Mouse (Mus musculus) MEL (cell line): ENCODE results near the gene Syt2. TPM values are rescaled to one million over a fixed set of nuclear protein-coding genes. Genes with fewer than 3 reads are reported as not detected.

Experiments used
- DNase-seq: peaks from one replicate; pipeline ENCODE4 v3.0.0; 2011; ENCODE audit warnings: low read depth, low spot score
- H3K27ac ChIP-seq: 2 replicates; pipeline ENCODE4 v1.5.1; 2012; ENCODE audit warnings: low read depth, mild to moderate bottlenecking, control low read depth, low read length, moderate library complexity; ENCODE audit not compliant: control insufficient read depth
- H3K27me3 ChIP-seq, 2 experiments: fragments of 150-350 bp in 1 of 2; sonication (generic) in 1 of 2; 2 replicates each; pipeline ENCODE4 v1.6.1; 2012; ENCODE audit warnings: low read length in 2 of 2, mild to moderate bottlenecking in 2 of 2, improper control_type of control experiment in 1 of 2, moderate library complexity in 1 of 2; ENCODE audit not compliant: insufficient read depth in 2 of 2, control insufficient read depth in 1 of 2
- H3K36me3 ChIP-seq, 2 experiments: 2 replicates each; pipeline ENCODE4 v1.6.1; 2012 to 2014; ENCODE audit warnings: low read length in 2 of 2, improper control_type of control experiment in 1 of 2, inconsistent platforms in 1 of 2, mild to moderate bottlenecking in 1 of 2; ENCODE audit not compliant: insufficient read depth in 2 of 2, control insufficient read depth in 1 of 2
- H3K4me1 ChIP-seq, 2 experiments: fragments of 150-350 bp in 1 of 2; sonication (generic) in 1 of 2; 2 replicates each; pipeline ENCODE4 v1.6.1; 2012; ENCODE audit warnings: low read length in 2 of 2, improper control_type of control experiment in 1 of 2, mild to moderate bottlenecking in 1 of 2; ENCODE audit not compliant: insufficient read depth in 2 of 2, control insufficient read depth in 1 of 2
- H3K4me3 ChIP-seq, 2 experiments: fragments of 150-350 bp in 1 of 2; sonication (generic) in 1 of 2; 2 replicates each; pipeline ENCODE4 v1.5.1; 2012; ENCODE audit warnings: low read depth in 2 of 2, low read length in 2 of 2, mild to moderate bottlenecking in 2 of 2, moderate library complexity in 2 of 2, control low read depth in 1 of 2, improper control_type of control experiment in 1 of 2; ENCODE audit not compliant: control insufficient read depth in 1 of 2, insufficient read depth in 1 of 2
- H3K79me2 ChIP-seq: 2 replicates; pipeline ENCODE4 v1.6.1; 2012; ENCODE audit warnings: mild to moderate bottlenecking, low read length, moderate library complexity; ENCODE audit not compliant: control insufficient read depth, poor library complexity, insufficient read depth
- H3K9ac ChIP-seq: 2 replicates; pipeline ENCODE4 v1.6.1; 2012; ENCODE audit warnings: low read depth, mild to moderate bottlenecking, control low read depth, low read length, moderate library complexity; ENCODE audit not compliant: control insufficient read depth, poor library complexity, severe bottlenecking
- H3K9me3 ChIP-seq: fragments of 150-350 bp; sonication (generic); replicated peaks from 2 replicates; pipeline ENCODE4 v1.6.1; 2012; ENCODE audit warnings: mild to moderate bottlenecking, low read length, improper control_type of control experiment, moderate library complexity; ENCODE audit not compliant: insufficient read depth
- CHD1 ChIP-seq: IDR thresholded peaks from 2 replicates; pipeline ENCODE4 v1.6.1; 2012; ENCODE audit warnings: low read depth, mild to moderate bottlenecking, inconsistent platforms, low read length, improper control_type of control experiment
- EP300 ChIP-seq, 2 experiments: IDR thresholded peaks; 2 replicates each; pipeline ENCODE4 v1.6.1; 2011; ENCODE audit warnings: improper control_type of control experiment in 2 of 2, low read length in 2 of 2, low read depth in 1 of 2, mild to moderate bottlenecking in 1 of 2
- HCFC1 ChIP-seq: IDR thresholded peaks from 2 replicates; pipeline ENCODE4 v1.6.1; 2012; ENCODE audit warnings: low read depth, mild to moderate bottlenecking, inconsistent platforms, low read length, improper control_type of control experiment, moderate library complexity
- JUND ChIP-seq: IDR thresholded peaks from 2 replicates; pipeline ENCODE4 v1.6.1; 2011; ENCODE audit warnings: low read depth, mild to moderate bottlenecking, improper control_type of control experiment, low read length
- KAT2A ChIP-seq: conservative IDR thresholded peaks from 2 replicates; pipeline ENCODE4 v1.6.1; 2012; ENCODE audit warnings: low read depth, low read length, improper control_type of control experiment, inconsistent platforms
- MEF2A ChIP-seq: IDR thresholded peaks from 2 replicates; pipeline ENCODE4 v1.6.1; 2014; ENCODE audit warnings: low read depth, mild to moderate bottlenecking, inconsistent platforms, low read length, improper control_type of control experiment; ENCODE audit not compliant: poor library complexity, insufficient replicate concordance, severe bottlenecking; ENCODE audit errors: extremely low read depth
- MXI1 ChIP-seq: IDR thresholded peaks from 2 replicates; pipeline ENCODE4 v1.6.1; 2011; ENCODE audit warnings: mild to moderate bottlenecking, low read depth, low read length, improper control_type of control experiment
- MYB ChIP-seq: IDR thresholded peaks from 2 replicates; pipeline ENCODE4 v1.6.1; 2011; ENCODE audit warnings: mild to moderate bottlenecking, low read depth, low read length, improper control_type of control experiment
- POLR2A ChIP-seq, 2 experiments: IDR thresholded peaks; 2 replicates each; pipeline ENCODE4 v1.6.1; 2011 to 2012; ENCODE audit warnings: low read length in 2 of 2, mild to moderate bottlenecking in 2 of 2, control low read depth in 1 of 2, improper control_type of control experiment in 1 of 2, low read depth in 1 of 2, moderate library complexity in 1 of 2; ENCODE audit not compliant: control insufficient read depth in 1 of 2, insufficient read depth in 1 of 2, poor library complexity in 1 of 2
- RCOR1 ChIP-seq: IDR thresholded peaks from 2 replicates; pipeline ENCODE4 v1.6.1; 2012; ENCODE audit warnings: low read depth, mild to moderate bottlenecking, inconsistent platforms, low read length, improper control_type of control experiment
- SMC3 ChIP-seq: IDR thresholded peaks from 2 replicates; pipeline ENCODE4 v1.6.1; 2011; ENCODE audit warnings: low read depth, low read length, improper control_type of control experiment
- TAL1 ChIP-seq: IDR thresholded peaks from 2 replicates; pipeline ENCODE4 v1.6.1; 2012; ENCODE audit warnings: mild to moderate bottlenecking, inconsistent platforms, low read length, moderate library complexity, mixed read lengths
- UBTF ChIP-seq: IDR thresholded peaks from 2 replicates; pipeline ENCODE4 v1.6.1; 2012; ENCODE audit warnings: low read depth, mild to moderate bottlenecking, inconsistent platforms, low read length, improper control_type of control experiment, moderate library complexity, borderline replicate concordance; ENCODE audit not compliant: insufficient read depth
- USF2 ChIP-seq, 2 experiments: IDR thresholded peaks; 2 replicates each; pipeline ENCODE4 v1.6.1; 2011 to 2012; ENCODE audit warnings: improper control_type of control experiment in 2 of 2, low read length in 2 of 2, borderline replicate concordance in 1 of 2, inconsistent platforms in 1 of 2, low read depth in 1 of 2, mild to moderate bottlenecking in 1 of 2; ENCODE audit not compliant: insufficient read depth in 1 of 2
- ZKSCAN1 ChIP-seq: IDR thresholded peaks from 2 replicates; pipeline ENCODE4 v1.6.1; 2012; ENCODE audit warnings: low read depth, mild to moderate bottlenecking, inconsistent platforms, low read length, improper control_type of control experiment, moderate library complexity
- ZMIZ1 ChIP-seq: IDR thresholded peaks from 2 replicates; pipeline ENCODE4 v1.6.1; 2012; ENCODE audit warnings: low read depth, mild to moderate bottlenecking, inconsistent platforms, low read length, improper control_type of control experiment, moderate library complexity
- polyA plus RNA-seq, 2 experiments: library from polyadenylated mRNA; stranded (reverse) in 1 of 2; unstranded in 1 of 2; fragments of >175 nt in 1 of 2; fragments of >200 nt in 1 of 2; gene quantifications; 2 replicates each; pipeline versions ENCODE4 v1.2.1 to v1.2.4; 2012; ENCODE audit warnings: low replicate concordance in 2 of 2, low read depth in 1 of 2; ENCODE audit not compliant: insufficient read length in 2 of 2, insufficient read depth in 1 of 2, missing spikeins in 1 of 2
- total RNA-seq: library from RNA; depleted of rRNA; stranded (reverse); fragments of 300-350 nt; gene quantifications from 2 replicates; pipeline ENCODE4 v1.2.3, GENCODE M21; 2012

The Syt2 gene
- total and polyA plus RNA-seq, 3 experiments = 0.31 TPM; not detected in 2

GRCm38 (mm10) chr1:134646963-134647282 is 446 bp downstream of the Syt2 start:
- DNase-seq = no peak
- Histone ChIP-seq H3K9ac (no peak overlapping the region), H3K27ac (no peak overlapping the region), H3K9me3 (no peaks in the 10 kb centered on the region), H3K27me3 (peaks cover 0 to 3% of the 10 kb centered on the region in 2 experiments; a peak in 1 of 4 replicates), H3K36me3 (peaks cover 0 to 2% of the 10 kb centered on the region in 2 experiments; a peak in 2 of 4 replicates), H3K4me1 (peaks cover 0 to 8% of the 10 kb centered on the region in 2 experiments; a peak in 2 of 4 replicates), H3K4me3 (no peak overlapping the region), H3K79me2 (no peaks in the 10 kb centered on the region)
- TF ChIP-seq USF2 (IDR thresholded peaks at IDR 0.05; ENCODE audit: borderline replicate concordance in 1 of 2, insufficient read depth in 1 of 2, low read depth in 1 of 2, low read length in 2 of 2) (no peak), MYB (no peak), CHD1 (no peak)

GRCm38 (mm10) chr1:134647591-134647990 is 1.1 kb downstream of the Syt2 start:
- H3K27ac ChIP-seq = no peak overlapping the region
- TF ChIP-seq SMC3 = no peak
- TF ChIP-seq, all 39 proteins: peak for 0
- Histone ChIP-seq H3K4me1 (peaks cover 0 to 11% of the 10 kb centered on the region in 2 experiments; a peak in 2 of 4 replicates), H3K27me3 (peaks cover 0 to 3% of the 10 kb centered on the region in 2 experiments; a peak in 1 of 4 replicates), H3K4me3 (no peak overlapping the region), H3K9ac (no peak overlapping the region), H3K79me2 (no peaks in the 10 kb centered on the region), H3K9me3 (no peaks in the 10 kb centered on the region), H3K36me3 (peaks cover 0 to 2% of the 10 kb centered on the region in 2 experiments; a peak in 2 of 4 replicates)
- DNase-seq = no peak

DNA sequence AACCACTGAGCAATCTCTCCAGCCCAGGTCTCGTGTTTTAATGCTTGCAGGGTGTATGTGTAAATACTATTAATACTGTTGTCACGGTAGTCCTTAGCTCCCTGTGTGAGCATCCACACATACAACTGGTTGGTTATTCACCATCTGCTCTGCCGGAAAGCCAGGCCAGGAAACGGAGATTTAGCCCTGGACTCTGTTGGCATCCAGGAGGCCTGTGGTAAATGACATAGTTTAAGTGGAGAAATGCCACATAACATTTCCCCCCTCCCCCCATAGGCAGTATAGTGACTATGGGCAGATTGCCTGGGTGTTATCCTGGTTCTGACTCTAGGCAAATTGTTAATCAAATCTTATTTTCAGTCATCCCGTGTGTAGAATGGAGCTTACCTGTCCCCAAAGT is 4.3 kb downstream of the Syt2 start:
- H3K36me3 ChIP-seq = peaks cover 0 to 2% of the 10 kb centered on the region in 2 experiments; a peak in 2 of 4 replicates
- TF ChIP-seq HCFC1 (no peak), MXI1 (no peak), EP300 (IDR thresholded peaks at IDR 0.05; ENCODE audit: low read depth in 1 of 2, low read length in 2 of 2) (no peak), ZKSCAN1 (no peak), POLR2A (IDR thresholded peaks at IDR 0.05; ENCODE audit: control insufficient read depth in 1 of 2, insufficient read depth in 1 of 2, low read depth in 1 of 2, low read length in 2 of 2, poor library complexity in 1 of 2) (no peak), RCOR1 (no peak), UBTF (no peak), ZMIZ1 (no peak), JUND (no peak), KAT2A (no peak), MEF2A (no peak), TAL1 (no peak)
- TF ChIP-seq, all 39 proteins: peak for 0
- Histone ChIP-seq H3K4me1 (peaks cover 0 to 11% of the 10 kb centered on the region in 2 experiments; a peak in 2 of 4 replicates), H3K4me3 (no peak overlapping the region), H3K9ac (no peak overlapping the region), H3K9me3 (no peaks in the 10 kb centered on the region), H3K27ac (no peak overlapping the region), H3K27me3 (peaks cover 0 to 2% of the 10 kb centered on the region in 2 experiments; a peak in 2 of 4 replicates), H3K79me2 (no peaks in the 10 kb centered on the region)
- DNase-seq = no peak
